Mouse (Mus musculus) bone marrow, adult 2 months (tissue): Measurements from ENCODE around the gene Tgfbr3.

ENCODE experiments used
- CTCF ChIP-seq: fragments of 200-500 bp; IDR thresholded peaks from 2 replicates; pipeline ENCODE4 v1.5.1; 2011; ENCODE audit warnings: low read length, control low read depth; ENCODE audit not compliant: control insufficient read depth, insufficient read depth
- POLR2A ChIP-seq: fragments of 200-500 bp; IDR thresholded peaks from 2 replicates; pipeline ENCODE4 v1.6.1; 2011; ENCODE audit warnings: low read depth, mild to moderate bottlenecking, control low read depth, low read length, borderline replicate concordance; ENCODE audit not compliant: control insufficient read depth

DNA sequence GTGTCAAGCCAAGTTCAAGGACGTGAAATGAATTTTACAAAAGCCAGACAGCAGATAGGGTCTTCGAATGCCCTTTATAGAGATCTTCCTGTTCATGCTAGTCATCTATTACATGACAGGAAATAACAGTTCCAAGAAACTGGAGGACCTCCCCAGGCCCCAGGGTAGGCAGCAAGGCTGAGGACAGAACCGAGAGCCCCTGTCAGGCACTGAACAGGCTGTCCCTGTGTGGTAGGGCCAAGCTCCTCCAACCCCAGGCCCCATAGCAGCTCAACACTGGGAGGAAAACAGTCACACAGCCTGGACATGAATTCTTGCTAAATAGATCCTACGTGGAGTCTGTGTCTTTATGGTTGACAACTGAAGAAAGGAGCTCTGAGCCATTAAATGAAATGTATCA is 125.3 kb downstream of the Tgfbr3 start:
- TF ChIP-seq CTCF (no peak), POLR2A (no peak)
